Mouse (Mus musculus) thymus, adult 2 months (tissue): Measurements from ENCODE around the gene Tstd2.

Experiments used
- CTCF ChIP-seq: fragments of 200-500 bp; IDR thresholded peaks from 2 replicates; pipeline ENCODE4 v1.5.1; 2012; ENCODE audit warnings: mild to moderate bottlenecking, control low read depth, low read length, moderate library complexity, borderline replicate concordance; ENCODE audit not compliant: control insufficient read depth, poor library complexity, insufficient read depth; ENCODE audit errors: extremely low read depth
- POLR2A ChIP-seq: fragments of 200-500 bp; IDR thresholded peaks from 2 replicates; pipeline ENCODE4 v1.6.1; 2012; ENCODE audit warnings: mild to moderate bottlenecking, low read length, control low read depth, moderate library complexity; ENCODE audit not compliant: control insufficient read depth, poor library complexity, insufficient read depth; ENCODE audit errors: extremely low read depth

DNA sequence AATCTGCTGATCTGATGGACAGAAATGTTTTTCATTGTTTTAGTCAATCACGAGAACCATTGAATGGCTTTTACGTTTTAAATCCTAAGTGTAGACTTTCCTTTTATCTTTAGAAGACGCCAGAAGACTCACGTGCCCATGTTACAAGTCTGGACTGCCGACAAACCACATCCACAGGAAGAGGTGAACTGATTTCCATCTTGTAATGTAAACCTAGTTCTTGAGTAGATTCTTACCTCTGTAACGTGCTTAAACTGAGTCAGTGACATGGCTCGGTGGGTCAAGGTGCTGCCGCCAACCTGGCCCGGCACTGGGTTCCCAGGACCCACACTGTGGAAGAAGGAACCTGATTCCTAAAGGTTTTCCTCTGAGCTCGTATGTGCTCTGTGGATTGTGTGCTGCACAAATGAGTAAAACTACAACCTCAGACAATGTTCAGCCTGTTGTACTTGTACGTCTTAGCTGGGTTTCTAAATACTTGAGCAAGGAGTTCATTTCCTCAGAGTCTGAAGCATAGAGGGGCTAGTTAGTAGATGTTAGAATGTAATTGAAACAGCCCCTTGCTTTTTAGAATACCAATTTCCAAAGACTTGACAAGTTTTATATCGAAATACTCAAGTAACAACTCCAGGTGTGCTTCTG lies 13.5 kb upstream of the Tstd2 start:
- TF ChIP-seq CTCF (no peak), POLR2A (no peak)
